Mouse (Mus musculus): Measurements from ENCODE around the gene Shank2. TPM values are rescaled to one million over a fixed set of nuclear protein-coding genes. Genes with fewer than 3 reads are reported as not detected.

The Shank2 gene
- polyA plus RNA-seq, 1 experiment: 2.0 TPM

DNA sequence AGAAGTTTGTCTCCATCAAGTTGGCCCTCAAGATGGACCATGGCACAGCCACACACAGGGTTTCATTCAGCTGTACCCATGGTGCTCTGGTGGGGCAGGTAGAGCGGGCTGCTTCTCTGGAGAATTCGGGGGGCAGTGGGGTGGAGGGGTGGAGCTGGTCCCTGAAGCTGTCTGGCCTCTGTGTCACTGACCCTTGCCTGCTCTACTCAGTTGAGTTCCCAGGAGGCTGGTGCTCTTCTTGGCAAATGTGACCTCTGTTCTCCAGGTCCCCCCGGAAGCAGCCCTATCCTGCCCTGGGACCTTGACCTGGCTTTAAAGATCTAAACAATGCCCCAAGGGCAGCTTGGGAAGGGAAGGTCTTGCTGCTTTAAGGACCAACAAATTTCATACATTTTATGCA, 20.1 kb downstream of the Shank2 start:
- 67% methylated on average over 3 of the region's 3 CpGs for WGBS
- Histone ChIP-seq H3K27ac (ENCODE audit: control insufficient read depth, insufficient read depth, low read depth, low read length, poor library complexity) (no peak overlapping the region), H3K4me1 (ENCODE audit: control insufficient read depth, insufficient read depth, low read length) (no peaks in the 10 kb centered on the region), H3K4me3 (replicated peaks; ENCODE audit: control insufficient read depth, low read depth, low read length) (no peak overlapping the region)
- TF ChIP-seq CTCF (IDR thresholded peaks at IDR 0.05; ENCODE audit: control insufficient read depth, insufficient read depth, low read length): no peak
- TF ChIP-seq POLR2A (IDR thresholded peaks at IDR 0.05; ENCODE audit: borderline replicate concordance, control insufficient read depth, low read depth, low read length): no peak

DNA sequence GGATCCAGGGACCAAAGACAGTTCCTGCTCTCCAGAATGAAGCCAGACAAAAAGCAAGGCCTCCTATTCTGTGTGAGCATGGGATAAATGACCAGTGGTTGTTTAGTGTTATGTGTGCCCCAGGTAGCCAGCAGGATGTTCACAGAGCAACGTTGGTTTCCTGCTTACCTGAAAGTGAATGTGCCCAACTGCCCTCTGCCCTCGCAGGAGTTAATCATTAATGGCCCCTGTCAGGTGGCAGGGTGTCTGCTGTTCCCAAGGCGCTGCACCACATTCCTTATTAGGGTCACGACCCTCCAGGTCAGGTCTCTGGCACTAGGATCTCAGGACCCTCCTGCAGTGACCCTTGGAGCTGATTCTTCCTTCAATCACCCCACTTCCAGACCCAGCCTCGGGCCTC, 21.0 kb downstream of the Shank2 start:
- WGBS: 38% methylated on average over 5 of the region's 5 CpGs
- H3K27ac ChIP-seq (ENCODE audit: control insufficient read depth, insufficient read depth, low read depth, low read length, poor library complexity): no peak overlapping the region
- H3K4me1 ChIP-seq (ENCODE audit: control insufficient read depth, insufficient read depth, low read length): no peaks in the 10 kb centered on the region
- no peak for TF ChIP-seq POLR2A (IDR thresholded peaks at IDR 0.05; ENCODE audit: borderline replicate concordance, control insufficient read depth, low read depth, low read length)
- TF ChIP-seq CTCF (IDR thresholded peaks at IDR 0.05; ENCODE audit: control insufficient read depth, insufficient read depth, low read length): no peak
- H3K4me3 ChIP-seq (replicated peaks; ENCODE audit: control insufficient read depth, low read depth, low read length): no peak overlapping the region

DNA sequence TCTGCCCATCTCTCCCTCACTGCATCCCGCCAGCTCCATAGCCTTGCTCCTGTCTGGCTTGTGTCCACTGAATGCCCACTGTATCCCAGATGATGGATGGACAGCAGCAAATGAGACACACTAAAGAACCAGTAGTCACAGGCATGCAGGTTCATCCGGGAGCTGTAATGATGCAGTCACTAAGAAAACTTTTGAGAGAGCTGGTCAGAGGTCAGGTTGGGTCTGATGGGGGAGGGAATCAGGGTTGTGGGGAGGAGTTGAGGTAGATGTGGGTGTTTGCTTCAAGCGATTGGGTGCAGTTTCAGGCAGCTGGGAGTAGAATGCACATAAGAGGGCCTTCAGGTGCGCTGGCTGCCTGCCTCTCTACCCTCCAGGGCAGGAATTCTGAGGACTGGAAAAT, 21.8 kb downstream of the Shank2 start:
- Histone ChIP-seq H3K4me1 (ENCODE audit: control insufficient read depth, insufficient read depth, low read length) (no peaks in the 10 kb centered on the region), H3K4me3 (replicated peaks; ENCODE audit: control insufficient read depth, low read depth, low read length) (no peak overlapping the region), H3K27ac (ENCODE audit: control insufficient read depth, insufficient read depth, low read depth, low read length, poor library complexity) (no peak overlapping the region)
- WGBS: 73% methylated on average over 4 of the region's 4 CpGs
- TF ChIP-seq POLR2A (IDR thresholded peaks at IDR 0.05; ENCODE audit: borderline replicate concordance, control insufficient read depth, low read depth, low read length): no peak
- TF ChIP-seq CTCF (IDR thresholded peaks at IDR 0.05; ENCODE audit: control insufficient read depth, insufficient read depth, low read length): no peak

GRCm38 (mm10) chr7:144026024-144026752, 24.5 kb downstream of the Shank2 start:
- Histone ChIP-seq H3K27ac (ENCODE audit: control insufficient read depth, insufficient read depth, low read depth, low read length, poor library complexity) (no peak overlapping the region), H3K4me3 (replicated peaks; ENCODE audit: control insufficient read depth, low read depth, low read length) (no peak overlapping the region), H3K4me1 (ENCODE audit: control insufficient read depth, insufficient read depth, low read length) (no peaks in the 10 kb centered on the region)
- no peak for TF ChIP-seq CTCF (IDR thresholded peaks at IDR 0.05; ENCODE audit: control insufficient read depth, insufficient read depth, low read length)
- TF ChIP-seq POLR2A (IDR thresholded peaks at IDR 0.05; ENCODE audit: borderline replicate concordance, control insufficient read depth, low read depth, low read length): no peak
- WGBS: 86% methylated on average over 12 of the region's 12 CpGs

GRCm38 (mm10) chr7:144029246-144029645, 27.5 kb downstream of the Shank2 start:
- 67% methylated on average over 5 of the region's 5 CpGs for WGBS
- Histone ChIP-seq H3K4me1 (ENCODE audit: control insufficient read depth, insufficient read depth, low read length) (no peaks in the 10 kb centered on the region), H3K27ac (ENCODE audit: control insufficient read depth, insufficient read depth, low read depth, low read length, poor library complexity) (no peak overlapping the region), H3K4me3 (replicated peaks; ENCODE audit: control insufficient read depth, low read depth, low read length) (no peak overlapping the region)
- TF ChIP-seq POLR2A (IDR thresholded peaks at IDR 0.05; ENCODE audit: borderline replicate concordance, control insufficient read depth, low read depth, low read length) (no peak), CTCF (IDR thresholded peaks at IDR 0.05; ENCODE audit: control insufficient read depth, insufficient read depth, low read length) (no peak)

DNA sequence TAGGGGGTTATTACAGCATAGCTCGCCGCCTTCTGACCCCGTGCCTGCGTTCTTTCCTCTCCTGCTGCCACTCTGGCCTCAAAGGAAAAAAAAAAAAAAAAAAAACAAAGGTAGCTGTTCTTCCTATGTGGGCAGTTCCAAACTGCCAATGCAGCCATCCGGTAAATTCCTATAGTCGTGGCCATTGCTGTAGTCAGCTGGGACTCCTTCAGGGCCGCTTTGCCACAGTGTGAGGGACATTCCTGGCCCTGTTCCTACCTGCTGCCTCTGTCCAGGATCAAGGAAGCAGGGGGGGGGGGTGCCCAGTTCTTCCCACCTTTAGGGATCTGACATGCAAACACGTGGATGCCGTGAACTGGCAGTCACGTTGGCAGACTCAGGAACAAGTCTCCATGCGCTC, 29.1 kb downstream of the Shank2 start:
- Histone ChIP-seq H3K4me1 (ENCODE audit: control insufficient read depth, insufficient read depth, low read length) (no peaks in the 10 kb centered on the region), H3K27ac (ENCODE audit: control insufficient read depth, insufficient read depth, low read depth, low read length, poor library complexity) (no peak overlapping the region), H3K4me3 (replicated peaks; ENCODE audit: control insufficient read depth, low read depth, low read length) (no peak overlapping the region)
- no peak for TF ChIP-seq CTCF (IDR thresholded peaks at IDR 0.05; ENCODE audit: control insufficient read depth, insufficient read depth, low read length)
- no peak for TF ChIP-seq POLR2A (IDR thresholded peaks at IDR 0.05; ENCODE audit: borderline replicate concordance, control insufficient read depth, low read depth, low read length)
- 70% methylated on average over 11 of the region's 11 CpGs for WGBS

- 77% methylated on average over 3 of the region's 3 CpGs for WGBS
- no peaks in the 10 kb centered on the region for H3K4me1 ChIP-seq (ENCODE audit: control insufficient read depth, insufficient read depth, low read length)
- no peak for TF ChIP-seq CTCF (IDR thresholded peaks at IDR 0.05; ENCODE audit: control insufficient read depth, insufficient read depth, low read length)
- no peak for TF ChIP-seq POLR2A (IDR thresholded peaks at IDR 0.05; ENCODE audit: borderline replicate concordance, control insufficient read depth, low read depth, low read length)
- no peak overlapping the region for H3K27ac ChIP-seq (ENCODE audit: control insufficient read depth, insufficient read depth, low read depth, low read length, poor library complexity)
- no peak overlapping the region for H3K4me3 ChIP-seq (replicated peaks; ENCODE audit: control insufficient read depth, low read depth, low read length)
Observed at GRCm38 (mm10) chr7:144031611-144032010, 29.9 kb downstream of the Shank2 start.

DNA sequence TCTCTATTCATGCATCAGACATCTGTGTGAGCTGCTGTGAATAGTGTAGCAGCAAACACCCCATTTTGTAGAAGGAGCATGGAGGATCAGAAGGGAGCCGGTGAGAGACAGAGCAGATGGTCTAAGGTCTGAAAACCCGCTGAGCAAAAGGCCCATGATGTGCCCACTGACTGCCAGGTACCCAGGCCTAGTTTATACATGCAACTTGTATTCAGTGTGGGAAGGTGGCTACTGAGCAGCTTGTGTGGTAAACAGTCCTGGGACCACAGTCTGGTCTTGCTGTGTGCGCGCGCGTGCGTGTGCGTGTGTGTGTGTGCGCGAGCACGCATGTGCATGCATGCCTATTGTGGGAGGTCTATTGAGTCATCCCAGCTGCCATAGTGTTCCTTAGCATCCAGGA, 35.8 kb downstream of the Shank2 start:
- Histone ChIP-seq H3K27ac (ENCODE audit: control insufficient read depth, insufficient read depth, low read depth, low read length, poor library complexity) (no peak overlapping the region), H3K4me3 (replicated peaks; ENCODE audit: control insufficient read depth, low read depth, low read length) (no peak overlapping the region), H3K4me1 (ENCODE audit: control insufficient read depth, insufficient read depth, low read length) (no peaks in the 10 kb centered on the region)
- WGBS: 91% methylated on average over 11 of the region's 11 CpGs
- TF ChIP-seq CTCF (IDR thresholded peaks at IDR 0.05; ENCODE audit: control insufficient read depth, insufficient read depth, low read length) (no peak), POLR2A (IDR thresholded peaks at IDR 0.05; ENCODE audit: borderline replicate concordance, control insufficient read depth, low read depth, low read length) (no peak)

Data from bone marrow, adult 2 months (tissue).